Comparison of ENCODE assay signal across 8 mouse cellular contexts in the genomic region with DNA sequence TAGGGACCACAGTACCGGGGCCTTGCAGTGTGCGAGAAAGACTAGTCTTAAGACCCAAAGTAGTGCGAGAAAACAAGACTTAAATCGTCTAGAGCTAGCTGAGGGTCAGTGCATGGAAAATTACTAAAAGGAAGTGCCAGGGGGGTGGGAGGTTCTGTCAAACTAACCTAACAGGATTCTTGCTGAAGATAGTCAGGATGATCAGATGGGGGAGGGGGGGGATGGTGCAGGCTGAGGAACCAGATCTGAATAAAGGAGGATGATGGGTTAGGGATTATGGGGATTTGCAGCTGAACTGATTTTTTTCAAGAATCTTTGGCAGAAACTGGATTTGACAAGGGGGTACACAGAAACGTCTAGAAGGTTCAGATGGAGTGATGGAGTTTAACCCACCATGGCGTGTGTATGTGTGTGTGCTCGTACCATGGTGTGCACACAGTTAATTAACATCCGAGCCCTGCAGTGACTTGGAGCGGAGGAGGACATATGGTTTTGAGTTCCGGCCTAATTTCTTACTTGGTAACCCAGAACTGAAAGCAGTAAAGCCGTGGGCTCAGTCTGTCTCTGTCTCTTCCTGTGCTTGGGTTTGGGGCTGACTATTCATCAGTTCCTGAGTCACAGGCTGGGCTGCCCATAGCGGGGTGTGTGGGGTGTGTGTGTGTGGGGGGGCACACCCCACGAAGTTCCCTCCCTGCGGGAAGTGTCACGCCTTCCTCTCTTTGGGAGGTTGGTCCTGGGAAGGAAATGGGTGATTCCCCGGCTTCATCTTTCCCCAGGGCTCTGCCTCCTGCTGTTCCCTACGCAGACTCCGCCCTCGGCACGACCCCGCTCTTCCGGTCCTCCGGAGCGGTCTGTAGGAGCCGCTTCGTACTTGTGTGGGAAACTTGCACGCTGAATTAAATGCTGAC. TPM values are rescaled to one million over a fixed set of nuclear protein-coding genes. Genes with fewer than 3 reads are reported as not detected.
A peak's percentile ranks its signal among the peaks of the same experiment; 100 is the strongest.
DNase-seq lines count a peak whose midpoint lies in the region; ATAC-seq and TF ChIP-seq lines count a peak whose summit lies in the region.

No protein-coding gene starts in this region.

- peak; percentile 48 for DNase-seq in urinary bladder, postnatal 25 days (ENCODE audit: low spot score)
- no peak for DNase-seq in urinary bladder, postnatal 10 days (ENCODE audit: low spot score)
- peak; percentile 89 for DNase-seq in embryo, embryonic 11 days
- DNase-seq in heart, adult 11 months: peak; percentile 99
- DNase-seq in liver, embryonic 11.5 days (ENCODE audit: low spot score): peak; percentile 74
- DNase-seq in monocyte, adult 2 months (ENCODE audit: low read depth in 1 of 2, low spot score in 2 of 2): peak; percentile 21 to 46
- DNase-seq in stomach, postnatal 0 days (ENCODE audit: low spot score): peak; percentile 76

- peak overlapping the region; percentile 90 for H3K27ac ChIP-seq in intestine, embryonic 16.5 days (ENCODE audit: low read length)
- H3K27ac ChIP-seq in liver, embryonic 11.5 days (ENCODE audit: low read depth, low read length): peak overlapping the region; percentile 60
- H3K27ac ChIP-seq in stomach, postnatal 0 days (replicated peaks): peak overlapping the region; percentile 88

- H3K4me3 ChIP-seq in intestine, embryonic 16.5 days (ENCODE audit: low read length): peak overlapping the region; percentile 51
- H3K4me3 ChIP-seq in liver, embryonic 11.5 days (ENCODE audit: low read depth, low read length): peak overlapping the region; percentile 48
- peak overlapping the region; percentile 36 for H3K4me3 ChIP-seq in stomach, postnatal 0 days (ENCODE audit: low read depth, low read length)

- H3K4me2 ChIP-seq in intestine, embryonic 16.5 days (ENCODE audit: low read depth, low read length): peak overlapping the region; percentile 85
- H3K4me2 ChIP-seq in liver, embryonic 11.5 days: peak overlapping the region; percentile 62
- H3K4me2 ChIP-seq in stomach, postnatal 0 days (replicated peaks; ENCODE audit: low read depth): peak overlapping the region; percentile 61

- H3K9me3 ChIP-seq in intestine, embryonic 16.5 days (ENCODE audit: control insufficient read depth, low read length): no peaks in the 10 kb centered on the region
- H3K9me3 ChIP-seq in liver, embryonic 11.5 days (ENCODE audit: control insufficient read depth, low read length): no peaks in the 10 kb centered on the region
- no peaks in the 10 kb centered on the region for H3K9me3 ChIP-seq in stomach, postnatal 0 days (ENCODE audit: control insufficient read depth, low read length)

- no peak for TF ChIP-seq EP300 in stomach, postnatal 0 days (optimal IDR thresholded peaks at IDR 0.05)

- H3K36me3 ChIP-seq in intestine, embryonic 16.5 days (ENCODE audit: control insufficient read depth, insufficient read depth, low read length): no peaks in the 10 kb centered on the region
- no peaks in the 10 kb centered on the region for H3K36me3 ChIP-seq in liver, embryonic 11.5 days (ENCODE audit: control insufficient read depth, insufficient read depth, low read length)
- H3K36me3 ChIP-seq in stomach, postnatal 0 days (ENCODE audit: control insufficient read depth, insufficient read depth, low read length): no peaks in the 10 kb centered on the region

- TF ChIP-seq CTCF in stomach, postnatal 0 days (IDR thresholded peaks at IDR 0.05; ENCODE audit: low read depth): peak; percentile 48

- H3K27me3 ChIP-seq in intestine, embryonic 16.5 days (replicated peaks; ENCODE audit: control insufficient read depth, insufficient read depth, low read length): no peaks in the 10 kb centered on the region
- H3K27me3 ChIP-seq in liver, embryonic 11.5 days (replicated peaks; ENCODE audit: control insufficient read depth, insufficient read depth, low read length): no peaks in the 10 kb centered on the region
- H3K27me3 ChIP-seq in stomach, postnatal 0 days (ENCODE audit: control insufficient read depth, insufficient read depth, low read length): no peaks in the 10 kb centered on the region

- H3K4me1 ChIP-seq in intestine, embryonic 16.5 days (ENCODE audit: control insufficient read depth, insufficient read depth, low read length): peaks cover 39% of the 10 kb centered on the region
- H3K4me1 ChIP-seq in liver, embryonic 11.5 days (replicated peaks; ENCODE audit: control insufficient read depth, insufficient read depth, low read length): peaks cover 32% of the 10 kb centered on the region
- 0 out of 2 replicates have a peak, but pooled peaks cover 8% of the 10 kb centered on the region for H3K4me1 ChIP-seq in stomach, postnatal 0 days (replicated peaks; ENCODE audit: control insufficient read depth, insufficient read depth)

- ATAC-seq in intestine, embryonic 16.5 days: peak; percentile 89
- peak; percentile 81 for ATAC-seq in liver, embryonic 11.5 days (replicated peaks; ENCODE audit: low FRiP score)
- ATAC-seq in stomach, postnatal 0 days (ENCODE audit: low FRiP score, low TSS enrichment): peak; percentile 87

- H3K9ac ChIP-seq in intestine, embryonic 16.5 days (ENCODE audit: low read depth, low read length): peak overlapping the region; percentile 67
- peak overlapping the region; percentile 73 for H3K9ac ChIP-seq in liver, embryonic 11.5 days (ENCODE audit: low read depth, low read length)
- H3K9ac ChIP-seq in stomach, postnatal 0 days (ENCODE audit: low read length): peak overlapping the region; percentile 52; the same call in 1 of the 2 replicates

- WGBS in intestine, embryonic 16.5 days: 14% methylated on average over 27 of the region's 27 CpGs
- 16% methylated on average over 27 of the region's 27 CpGs for WGBS in liver, embryonic 11.5 days
- WGBS in stomach, postnatal 0 days: 10% methylated on average over 27 of the region's 27 CpGs

RNA-seq across cellular contexts. Expression of a gene that starts 8.2 kb away (rescaled TPM):
- polyA plus RNA-seq in intestine, embryonic 16.5 days (2015; fragmentation: Nextera tagmentation; extraction: Ambion mirVana): 33.1 and 35.2 TPM in 2 replicates
- 30.2 and 31.9 TPM in 2 replicates for polyA plus RNA-seq in liver, embryonic 11.5 days (2014; fragmentation: Nextera tagmentation; extraction: Ambion mirVana)
- polyA plus RNA-seq in stomach, postnatal 0 days (2015; fragmentation: Nextera tagmentation; extraction: Ambion mirVana): 120 and 130 TPM in 2 replicates

RNA-seq across cellular contexts. Expression of a gene that starts 30.9 kb away (rescaled TPM):
- 0.32 and 0.42 TPM in 2 replicates for polyA plus RNA-seq in intestine, embryonic 16.5 days (2015; fragmentation: Nextera tagmentation; extraction: Ambion mirVana)
- polyA plus RNA-seq in liver, embryonic 11.5 days (2014; fragmentation: Nextera tagmentation; extraction: Ambion mirVana): not detected in 2 replicates
- 0.12 and 0.21 TPM in 2 replicates for polyA plus RNA-seq in stomach, postnatal 0 days (2015; fragmentation: Nextera tagmentation; extraction: Ambion mirVana)

RNA-seq across cellular contexts. Expression of a gene that starts 45.8 kb away (rescaled TPM):
- polyA plus RNA-seq in intestine, embryonic 16.5 days (2015; fragmentation: Nextera tagmentation; extraction: Ambion mirVana): 15.6 and 15.8 TPM in 2 replicates
- polyA plus RNA-seq in liver, embryonic 11.5 days (2014; fragmentation: Nextera tagmentation; extraction: Ambion mirVana): 12.3 and 13.4 TPM in 2 replicates
- 13.3 and 15.8 TPM in 2 replicates for polyA plus RNA-seq in stomach, postnatal 0 days (2015; fragmentation: Nextera tagmentation; extraction: Ambion mirVana)

RNA-seq across cellular contexts. Expression of a gene that starts 45.9 kb away (rescaled TPM):
- 41.1 and 44.0 TPM in 2 replicates for polyA plus RNA-seq in intestine, embryonic 16.5 days (2015; fragmentation: Nextera tagmentation; extraction: Ambion mirVana)
- 26.0 and 28.4 TPM in 2 replicates for polyA plus RNA-seq in liver, embryonic 11.5 days (2014; fragmentation: Nextera tagmentation; extraction: Ambion mirVana)
- 54.1 TPM in 2 replicates for polyA plus RNA-seq in stomach, postnatal 0 days (2015; fragmentation: Nextera tagmentation; extraction: Ambion mirVana)
